Mouse (Mus musculus) forebrain, embryonic 13.5 days (tissue): ENCODE data around the gene Serpine1. TPM values are rescaled to one million over a fixed set of nuclear protein-coding genes. Genes with fewer than 3 reads are reported as not detected.

Source experiments
- ATAC-seq: fragments of 200-750 bp; cut with Nextera tagmentation; 2 replicates; pipeline ENCODE4 v1.8.0; 2017
- H3K27ac ChIP-seq: fragments of 300-500 bp; sonication (generic); 2 replicates; pipeline ENCODE4 v1.5.1; 2015; ENCODE audit warnings: inconsistent platforms, mild to moderate bottlenecking, moderate library complexity
- H3K27me3 ChIP-seq: fragments of 300-500 bp; sonication (generic); 2 replicates; pipeline ENCODE4 v1.6.1; 2015; ENCODE audit warnings: mild to moderate bottlenecking, inconsistent platforms
- H3K36me3 ChIP-seq: fragments of 300-500 bp; sonication (generic); 2 replicates; pipeline ENCODE4 v1.6.1; 2015; ENCODE audit warnings: mild to moderate bottlenecking, inconsistent platforms; ENCODE audit not compliant: poor library complexity, severe bottlenecking
- H3K4me1 ChIP-seq: fragments of 300-500 bp; sonication (generic); 2 replicates; pipeline ENCODE4 v1.6.1; 2015; ENCODE audit warnings: inconsistent platforms
- H3K4me2 ChIP-seq: fragments of 300-500 bp; sonication (generic); 2 replicates; pipeline ENCODE4 v1.6.1; 2015; ENCODE audit warnings: inconsistent platforms, mild to moderate bottlenecking, moderate library complexity
- H3K4me3 ChIP-seq: fragments of 300-500 bp; sonication (generic); 2 replicates; pipeline ENCODE4 v1.5.1; 2015; ENCODE audit warnings: mild to moderate bottlenecking, inconsistent platforms
- H3K9ac ChIP-seq: fragments of 300-500 bp; sonication (generic); 2 replicates; pipeline ENCODE4 v1.6.1; 2015; ENCODE audit warnings: mild to moderate bottlenecking, inconsistent platforms
- H3K9me3 ChIP-seq: fragments of 300-500 bp; sonication (generic); replicated peaks from 2 replicates; pipeline ENCODE4 v1.6.1; 2016; ENCODE audit warnings: inconsistent platforms
- WGBS: fragments of 180-500 bp; shearing (Covaris S2); methylation state at CpG from one replicate; pipeline ENCODE4 v1.1.7; 2015; 5-methylcytosine and 5-hydroxymethylcytosine counted together
- polyA plus RNA-seq: library from polyadenylated mRNA; unstranded; fragments of >200 nt; fragmentation: Nextera tagmentation; extraction: Ambion mirVana; gene quantifications from 2 replicates; pipeline ENCODE4 v1.2.1, GENCODE M21; 2015

The Serpine1 gene
- polyA plus RNA-seq, 1 experiment from 2014 or later: 0.14 TPM

- Histone ChIP-seq H3K9ac (peak overlapping the region; percentile 56), H3K27ac (no peak overlapping the region)
Measured at GRCm38 (mm10) chr5:137029643-137030415, 42.2 kb downstream of the Serpine1 start.

GRCm38 (mm10) chr5:137029273-137029585 lies 42.8 kb downstream of the Serpine1 start:
- peaks cover 43% of the 10 kb centered on the region for H3K4me1 ChIP-seq
- H3K27ac ChIP-seq: no peak overlapping the region
- peak overlapping the region; percentile 99 for H3K4me2 ChIP-seq
- ATAC-seq: no peak
- no peaks in the 10 kb centered on the region for H3K9me3 ChIP-seq
- no peaks in the 10 kb centered on the region for H3K36me3 ChIP-seq
- H3K27me3 ChIP-seq: peaks cover 80% of the 10 kb centered on the region
- peak overlapping the region; percentile 56; the same call in 1 of the 2 replicates for H3K9ac ChIP-seq
- WGBS: under 1% methylated on average over 8 of the region's 8 CpGs
- H3K4me3 ChIP-seq: peak overlapping the region; percentile 51

More at GRCm38 (mm10) chr5:137029643-137030415, 42.2 kb downstream of the Serpine1 start:
- no peaks in the 10 kb centered on the region for H3K9me3 ChIP-seq
- H3K4me2 ChIP-seq: peak overlapping the region; percentile 99
- peaks cover 43% of the 10 kb centered on the region for H3K4me1 ChIP-seq
- H3K4me3 ChIP-seq: peak overlapping the region; percentile 51
- no peaks in the 10 kb centered on the region for H3K36me3 ChIP-seq
- H3K27me3 ChIP-seq: peaks cover 77% of the 10 kb centered on the region
- peak; percentile 79 for ATAC-seq
- under 1% methylated on average over 52 of the region's 52 CpGs for WGBS

GRCm38 (mm10) chr5:137028561-137029272 lies 43.4 kb downstream of the Serpine1 start:
- no peak for ATAC-seq
- Histone ChIP-seq H3K4me3 (peak overlapping the region; percentile 51; the same call in 1 of the 2 replicates), H3K27me3 (peaks cover 84% of the 10 kb centered on the region), H3K9ac (no peak overlapping the region), H3K36me3 (no peaks in the 10 kb centered on the region), H3K4me1 (peaks cover 43% of the 10 kb centered on the region), H3K27ac (no peak overlapping the region), H3K9me3 (no peaks in the 10 kb centered on the region), H3K4me2 (peak overlapping the region; percentile 99)
- WGBS: 3% methylated on average over 27 of the region's 29 CpGs

- Histone ChIP-seq H3K27me3 (peaks cover 76% of the 10 kb centered on the region), H3K4me3 (peak within 1 kb of the TSS; percentile 17; the same call in 1 of the 2 replicates), H3K36me3 (no peaks in the 10 kb centered on the region), H3K4me1 (peaks cover 28% of the 10 kb centered on the region), H3K4me2 (peak within 1 kb of the TSS; percentile 49), H3K9me3 (no peaks in the 10 kb centered on the region), H3K9ac (0 out of 2 replicates have a peak within 1 kb of the TSS, but pooled peaks have one; percentile 9), H3K27ac (no peak within 1 kb of the TSS)
- ATAC-seq: no peak
- 21% methylated on average over 4 of the region's 4 CpGs for WGBS
Measured at GRCm38 (mm10) chr5:137026092-137026491, 46.0 kb downstream of the Serpine1 start, which contains the start of gene Vgf. Gene Vgf, plus strand, starts transcription at chr5:137026392.

GRCm38 (mm10) chr5:137025132-137025531 lies 46.9 kb downstream of the Serpine1 start:
- H3K4me3 ChIP-seq: peak overlapping the region; percentile 17; the same call in 1 of the 2 replicates
- H3K9me3 ChIP-seq: no peaks in the 10 kb centered on the region
- H3K4me1 ChIP-seq: peaks cover 19% of the 10 kb centered on the region
- H3K4me2 ChIP-seq: peak overlapping the region; percentile 49
- WGBS: under 1% methylated on average over 23 of the region's 23 CpGs
- H3K27me3 ChIP-seq: peaks cover 67% of the 10 kb centered on the region
- ATAC-seq: no peak
- H3K27ac ChIP-seq: no peak overlapping the region
- H3K9ac ChIP-seq: 0 out of 2 replicates have a peak overlapping the region, but pooled peaks have one; percentile 9
- no peaks in the 10 kb centered on the region for H3K36me3 ChIP-seq

- no peak for ATAC-seq
- no peak overlapping the region for H3K27ac ChIP-seq
- H3K9me3 ChIP-seq: no peaks in the 10 kb centered on the region
- no peak overlapping the region for H3K9ac ChIP-seq
- peaks cover 60% of the 10 kb centered on the region for H3K27me3 ChIP-seq
- no peaks in the 10 kb centered on the region for H3K36me3 ChIP-seq
- no peak overlapping the region for H3K4me2 ChIP-seq
- peaks cover 14% of the 10 kb centered on the region; the same call in 1 of the 2 replicates for H3K4me1 ChIP-seq
- 50% methylated on average over 3 of the region's 3 CpGs for WGBS
- no peak overlapping the region for H3K4me3 ChIP-seq
Measured at GRCm38 (mm10) chr5:137024318-137024717, 47.8 kb downstream of the Serpine1 start.

- H3K4me3 ChIP-seq: no peak overlapping the region
- no peak for ATAC-seq
- no peaks in the 10 kb centered on the region for H3K4me1 ChIP-seq
- no peaks in the 10 kb centered on the region for H3K9me3 ChIP-seq
- H3K36me3 ChIP-seq: no peaks in the 10 kb centered on the region
- H3K9ac ChIP-seq: no peak overlapping the region
- WGBS: 91% methylated on average over 3 of the region's 3 CpGs
- no peak overlapping the region for H3K4me2 ChIP-seq
- H3K27me3 ChIP-seq: no peaks in the 10 kb centered on the region
- no peak overlapping the region for H3K27ac ChIP-seq
Measured at GRCm38 (mm10) chr5:137015913-137016312, 56.2 kb downstream of the Serpine1 start.

GRCm38 (mm10) chr5:137012401-137012950 lies 59.6 kb downstream of the Serpine1 start:
- Histone ChIP-seq H3K27ac (no peak overlapping the region), H3K27me3 (no peaks in the 10 kb centered on the region), H3K4me2 (no peak overlapping the region), H3K9ac (no peak overlapping the region), H3K4me3 (no peak overlapping the region), H3K4me1 (no peaks in the 10 kb centered on the region), H3K36me3 (no peaks in the 10 kb centered on the region), H3K9me3 (no peaks in the 10 kb centered on the region)
- no peak for ATAC-seq
- 75% methylated on average over 15 of the region's 15 CpGs for WGBS

Other genes with a start within 250 kb of the Serpine1 start
- 10.7 and 10.9 TPM in 2 replicates for gene Col26a1, start 189.1 kb downstream of the Serpine1 start, polyA plus RNA-seq
- gene Ift22, start 164.1 kb downstream of the Serpine1 start, polyA plus RNA-seq: 123 and 126 TPM in 2 replicates
- 350 and 357 TPM in 2 replicates for gene Fis1, start 119.0 kb downstream of the Serpine1 start, polyA plus RNA-seq
- 0.13 and 0.31 TPM in 2 replicates for gene Cldn15, start 105.7 kb downstream of the Serpine1 start, polyA plus RNA-seq
- 25.8 and 28.9 TPM in 2 replicates for gene Plod3, start 85.2 kb downstream of the Serpine1 start, polyA plus RNA-seq
- gene Znhit1, start 84.2 kb downstream of the Serpine1 start, polyA plus RNA-seq: 110 and 113 TPM in 2 replicates
- 0.89 and 1.0 TPM in 2 replicates for gene Vgf, start 45.9 kb downstream of the Serpine1 start, polyA plus RNA-seq
- gene Ap1s1, start 26.1 kb downstream of the Serpine1 start, polyA plus RNA-seq: 252 and 260 TPM in 2 replicates
- gene Trim56, start 43.9 kb upstream of the Serpine1 start, polyA plus RNA-seq: 3.6 and 4.4 TPM in 2 replicates
- gene Muc3, start 77.1 kb upstream of the Serpine1 start, polyA plus RNA-seq: not detected in 2 replicates
- not detected in 2 replicates for gene Muc3a, start 140.1 kb upstream of the Serpine1 start, polyA plus RNA-seq
- gene Ache, start 215.3 kb upstream of the Serpine1 start, polyA plus RNA-seq: 2.7 and 4.1 TPM in 2 replicates
- gene Ufsp1, start 222.4 kb upstream of the Serpine1 start, polyA plus RNA-seq: 7.1 and 7.2 TPM in 2 replicates
- gene Srrt, start 235.4 kb upstream of the Serpine1 start, polyA plus RNA-seq: 145 and 150 TPM in 2 replicates
- gene Trip6, start 242.1 kb upstream of the Serpine1 start, polyA plus RNA-seq: 30.8 and 35.3 TPM in 2 replicates